Mouse (Mus musculus) lung, adult 2 months (tissue): ENCODE measurements around the gene P4ha1. TPM values are rescaled to one million over a fixed set of nuclear protein-coding genes. Genes with fewer than 3 reads are reported as not detected.

Experiments
- DNase-seq: peaks from one replicate; pipeline ENCODE4 v3.0.0; 2022
- H3K4me1 ChIP-seq: fragments of 200-500 bp; 2 replicates; pipeline ENCODE4 v1.6.1; 2011; ENCODE audit warnings: low read length; ENCODE audit not compliant: control insufficient read depth, insufficient read depth
- H3K4me3 ChIP-seq: fragments of 200-500 bp; replicated peaks from 2 replicates; pipeline ENCODE3; 2011; ENCODE audit warnings: low read depth, mild to moderate bottlenecking, control low read depth, low read length; ENCODE audit errors: extremely low read depth
- CTCF ChIP-seq: fragments of 200-500 bp; IDR thresholded peaks from 2 replicates; pipeline ENCODE4 v1.5.1; 2011; ENCODE audit warnings: mild to moderate bottlenecking, low read length, control low read depth; ENCODE audit not compliant: insufficient read depth
- POLR2A ChIP-seq: fragments of 200-500 bp; IDR thresholded peaks from 2 replicates; pipeline ENCODE4 v1.6.1; 2011; ENCODE audit warnings: low read depth, mild to moderate bottlenecking, control low read depth, low read length, borderline replicate concordance; ENCODE audit errors: extremely low read depth
- WGBS: fragments of 180-500 bp; shearing (Covaris S2); methylation state at CpG from one replicate; pipeline ENCODE4 v1.1.7; 2018; 5-methylcytosine and 5-hydroxymethylcytosine counted together
- polyA plus RNA-seq: library from polyadenylated mRNA; depleted of rRNA; stranded (reverse); fragments of >200 nt; gene quantifications from 2 replicates; pipeline ENCODE4 v1.2.3, GENCODE M21; 2012; rRNA removed

The P4ha1 gene
- polyA plus RNA-seq, 1 experiment, result 21.9 TPM

GRCm38 (mm10) chr10:59402899-59403792, 80.0 kb downstream of the P4ha1 start, which contains the start of gene Pla2g12b:
Pla2g12b (plus strand) TSS chr10:59403660.
- Histone ChIP-seq H3K4me3 (no peak within 1 kb of the TSS), H3K4me1 (no peaks in the 10 kb centered on the region)
- no peak for DNase-seq
- TF ChIP-seq POLR2A, result no peak
- no peak for TF ChIP-seq CTCF
- 62% methylated on average over 21 of the region's 21 CpGs for WGBS

DNA sequence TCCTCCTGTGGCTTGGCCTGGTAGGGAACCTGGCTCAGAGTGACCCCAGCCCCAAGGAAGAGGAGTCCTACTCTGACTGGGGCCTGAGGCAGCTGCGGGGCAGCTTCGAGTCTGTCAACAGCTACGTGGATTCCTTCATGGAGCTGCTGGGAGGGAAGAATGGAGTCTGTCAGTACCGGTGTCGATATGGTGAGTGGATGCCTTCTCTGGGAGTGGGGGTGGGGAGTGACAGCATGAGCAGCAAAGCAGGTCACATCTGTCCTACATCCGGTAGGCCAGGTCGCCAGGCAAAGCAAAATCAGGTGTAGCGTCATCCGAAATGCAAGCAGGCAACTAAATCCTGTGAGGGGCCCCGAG, 80.7 kb downstream of the P4ha1 start:
- no peak for TF ChIP-seq POLR2A
- 67% methylated on average over 10 of the region's 10 CpGs for WGBS
- no peak for DNase-seq
- H3K4me1 ChIP-seq, result no peaks in the 10 kb centered on the region
- no peak overlapping the region for H3K4me3 ChIP-seq

DNA sequence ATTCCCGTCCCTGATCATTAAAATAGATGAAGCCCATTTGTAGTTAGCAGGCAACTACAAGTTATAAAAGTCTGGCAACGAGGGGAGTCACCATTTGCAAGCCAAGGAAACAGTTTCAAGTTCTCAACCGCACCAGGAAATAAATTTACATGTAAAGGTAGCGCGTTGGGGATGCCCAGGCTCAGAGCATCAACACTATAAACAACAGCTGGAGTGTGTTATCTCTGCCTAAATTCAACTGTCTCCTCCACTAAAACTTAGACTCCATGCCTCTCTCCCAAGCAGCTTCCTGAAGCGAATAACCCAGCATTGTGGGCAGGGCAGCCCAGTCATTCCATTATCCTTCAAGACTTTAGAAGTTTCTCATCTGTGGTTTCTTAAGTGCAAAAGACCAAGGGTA, 85.4 kb downstream of the P4ha1 start:
- no peak for TF ChIP-seq POLR2A
- no peak for TF ChIP-seq CTCF
- WGBS, result 53% methylated on average over 6 of the region's 6 CpGs
- Histone ChIP-seq H3K4me1 (no peaks in the 10 kb centered on the region), H3K4me3 (no peak overlapping the region)
- DNase-seq, result no peak

- no peak for DNase-seq
- Histone ChIP-seq H3K4me1 (no peaks in the 10 kb centered on the region), H3K4me3 (no peak overlapping the region)
- WGBS, result 69% methylated on average over 12 of the region's 12 CpGs
- TF ChIP-seq CTCF (no peak), POLR2A (no peak)
Observed at GRCm38 (mm10) chr10:59410264-59410663, 87.2 kb downstream of the P4ha1 start.

DNA sequence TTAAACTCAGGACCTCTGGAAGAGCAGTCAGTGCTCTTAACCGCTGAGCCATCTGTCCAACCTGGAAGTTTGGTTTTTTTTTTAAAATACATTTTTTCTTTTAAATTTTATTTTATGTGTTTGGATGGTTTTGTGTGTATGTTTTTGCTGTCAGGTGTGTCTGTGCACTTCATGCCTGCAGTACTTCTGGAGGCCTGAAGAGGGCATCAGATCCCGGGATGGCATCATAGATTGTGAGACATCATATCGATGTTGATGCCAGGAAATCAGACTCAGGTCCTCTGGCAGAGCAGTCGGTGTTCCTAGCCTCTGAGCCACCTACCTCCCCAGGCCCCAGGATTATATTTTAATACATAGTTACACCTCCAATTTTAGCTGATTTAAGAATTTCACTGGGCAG, 90.6 kb downstream of the P4ha1 start:
- TF ChIP-seq POLR2A (no peak), CTCF (no peak)
- Histone ChIP-seq H3K4me1 (no peaks in the 10 kb centered on the region), H3K4me3 (no peak overlapping the region)
- DNase-seq, result no peak
- WGBS, result 93% methylated on average over 4 of the region's 4 CpGs

DNA sequence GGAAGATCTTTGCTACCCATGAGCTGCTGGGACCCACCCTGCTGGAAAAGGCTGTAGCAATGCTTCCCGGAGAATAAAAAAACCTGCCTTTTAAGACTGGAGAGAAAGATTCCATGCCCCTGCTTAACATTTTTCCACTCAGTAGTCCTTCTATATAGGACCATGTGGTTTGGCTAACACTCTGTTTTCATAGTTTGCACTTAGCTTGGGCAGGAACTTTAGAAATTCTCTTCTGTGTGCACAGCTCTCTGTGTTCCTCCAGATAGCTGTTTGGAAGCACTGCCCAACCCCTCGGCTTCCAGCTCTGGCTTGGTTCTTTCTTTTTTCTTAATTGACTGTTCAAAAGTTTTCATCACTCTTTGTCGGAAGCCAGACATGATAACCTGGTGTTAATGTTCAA, 93.5 kb downstream of the P4ha1 start:
- DNase-seq, result no peak
- no peak overlapping the region for H3K4me3 ChIP-seq
- no peaks in the 10 kb centered on the region for H3K4me1 ChIP-seq
- TF ChIP-seq CTCF, result no peak
- no peak for TF ChIP-seq POLR2A
- WGBS, result 50% methylated on average over 3 of the region's 3 CpGs

- TF ChIP-seq CTCF, result no peak
- TF ChIP-seq POLR2A, result no peak
- no peak for DNase-seq
- Histone ChIP-seq H3K4me1 (no peaks in the 10 kb centered on the region), H3K4me3 (no peak overlapping the region)
- 86% methylated on average over 4 of the region's 4 CpGs for WGBS
Observed at GRCm38 (mm10) chr10:59419516-59419915, 96.4 kb downstream of the P4ha1 start.

Other genes with a start within 250 kb of the P4ha1 start
- gene Sept10, start 101.4 kb upstream of the P4ha1 start, polyA plus RNA-seq, result 7.0 and 9.2 TPM in 2 replicates
- 9.3 TPM in 2 replicates for gene Sowahc, start 101.3 kb upstream of the P4ha1 start, polyA plus RNA-seq
- gene Gm10273, start 72.3 kb downstream of the P4ha1 start, polyA plus RNA-seq, result 2.3 TPM in 2 replicates
- 0.41 TPM in 1 of 2 replicates, not detected in the other for gene Pla2g12b, start 80.4 kb downstream of the P4ha1 start, polyA plus RNA-seq
- gene Oit3, start 118.5 kb downstream of the P4ha1 start, polyA plus RNA-seq, result 0.78 and 2.0 TPM in 2 replicates